Mouse (Mus musculus): ENCODE measurements at regions not wholly inside any gene's neighbourhood (a gene's known extent, or its start where the extent isn't known, plus 50 kb on each side); places are given as distances from the start of the nearest gene placed in this dataset.

GRCm38 (mm10) chr11:18714400-18714799, 304.4 kb downstream of the Meis1 start:
- TF ChIP-seq CTCF (IDR thresholded peaks at IDR 0.05; ENCODE audit: extremely low read depth, insufficient read length, insufficient replicate concordance, low read depth, low read length) (no peak), POLR2A (IDR thresholded peaks at IDR 0.05; ENCODE audit: low read depth, low read length) (no peak)
